Mouse (Mus musculus): Measurements from ENCODE around the gene Map7.
A peak's percentile ranks its signal among the peaks of the same experiment; 100 is the strongest.

The Map7 gene

DNA sequence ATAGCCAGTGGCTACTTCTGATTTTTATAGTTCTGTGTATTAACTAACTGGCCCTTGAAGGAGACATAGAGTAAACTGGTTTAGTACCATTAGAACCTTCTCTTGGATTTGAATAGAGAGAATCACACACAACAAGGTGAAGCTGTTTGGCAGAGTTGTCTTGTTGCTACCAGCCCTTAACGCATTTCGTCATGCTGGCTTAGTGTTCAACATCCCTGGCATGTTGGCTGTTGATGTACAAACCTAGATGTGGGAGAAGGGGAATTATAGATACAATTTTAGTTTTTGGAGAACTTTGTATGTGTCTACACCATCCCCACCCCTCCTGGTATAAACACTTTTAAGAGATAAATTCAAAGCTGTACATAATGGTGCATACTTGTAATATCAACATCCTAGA lies 37.5 kb downstream of the Map7 start:
- DNase-seq (ENCODE audit: low read depth, low spot score), result no peak

DNA sequence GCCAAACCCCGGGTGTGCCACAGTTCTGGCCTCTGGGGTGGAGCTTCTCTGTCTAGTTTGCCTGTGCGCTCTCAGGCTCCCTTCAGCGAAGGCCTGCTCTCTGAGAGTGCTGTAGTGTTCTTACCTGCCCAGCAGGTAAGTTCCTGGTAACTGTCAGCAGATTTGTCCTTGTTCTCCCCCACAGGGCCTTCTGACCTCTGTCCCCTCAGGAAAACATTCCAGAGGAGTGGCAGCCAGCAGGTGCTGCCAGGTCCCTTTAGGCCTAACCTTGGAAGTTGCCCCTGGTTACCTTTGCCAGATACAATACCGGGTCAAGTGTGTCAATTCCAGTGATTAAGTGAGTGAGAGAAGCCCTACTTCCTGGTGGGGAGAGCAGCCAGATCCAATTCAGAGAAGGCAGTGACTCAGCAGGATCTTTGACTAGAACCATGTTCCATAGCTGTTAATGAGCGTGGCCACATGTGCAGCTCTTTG lies 38.6 kb downstream of the Map7 start:
- DNase-seq (ENCODE audit: low read depth, low spot score), result no peak

DNA sequence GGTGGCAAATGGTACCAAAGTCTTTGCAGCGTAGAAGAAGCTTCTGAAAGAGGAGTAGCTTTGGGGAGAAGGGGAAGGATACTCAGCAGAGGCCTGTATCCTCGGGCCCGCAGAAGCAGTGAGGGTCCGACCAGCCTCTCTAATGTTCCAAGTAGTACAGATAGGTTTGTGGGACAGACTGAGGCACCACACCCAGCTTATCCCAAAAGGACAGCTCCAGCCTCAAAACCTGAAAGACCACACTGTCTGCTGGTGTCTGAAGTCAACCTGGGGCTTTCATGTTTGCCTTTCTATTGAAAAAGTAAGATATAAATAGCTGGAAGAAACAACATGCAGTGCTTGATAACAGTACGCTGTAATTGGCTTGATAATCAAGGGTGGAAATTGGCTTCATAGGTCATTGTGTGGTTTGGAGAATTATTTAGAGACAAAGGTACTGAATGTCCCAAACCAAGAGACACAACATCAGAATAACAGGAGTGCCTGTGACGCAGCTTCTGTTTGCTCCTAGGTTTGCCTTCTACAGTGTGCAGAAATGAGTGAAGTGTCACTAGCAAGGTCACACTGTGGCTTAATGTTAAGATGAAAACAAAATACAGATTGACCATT lies 42.0 kb downstream of the Map7 start:
- DNase-seq (ENCODE audit: low read depth, low spot score), result no peak

DNA sequence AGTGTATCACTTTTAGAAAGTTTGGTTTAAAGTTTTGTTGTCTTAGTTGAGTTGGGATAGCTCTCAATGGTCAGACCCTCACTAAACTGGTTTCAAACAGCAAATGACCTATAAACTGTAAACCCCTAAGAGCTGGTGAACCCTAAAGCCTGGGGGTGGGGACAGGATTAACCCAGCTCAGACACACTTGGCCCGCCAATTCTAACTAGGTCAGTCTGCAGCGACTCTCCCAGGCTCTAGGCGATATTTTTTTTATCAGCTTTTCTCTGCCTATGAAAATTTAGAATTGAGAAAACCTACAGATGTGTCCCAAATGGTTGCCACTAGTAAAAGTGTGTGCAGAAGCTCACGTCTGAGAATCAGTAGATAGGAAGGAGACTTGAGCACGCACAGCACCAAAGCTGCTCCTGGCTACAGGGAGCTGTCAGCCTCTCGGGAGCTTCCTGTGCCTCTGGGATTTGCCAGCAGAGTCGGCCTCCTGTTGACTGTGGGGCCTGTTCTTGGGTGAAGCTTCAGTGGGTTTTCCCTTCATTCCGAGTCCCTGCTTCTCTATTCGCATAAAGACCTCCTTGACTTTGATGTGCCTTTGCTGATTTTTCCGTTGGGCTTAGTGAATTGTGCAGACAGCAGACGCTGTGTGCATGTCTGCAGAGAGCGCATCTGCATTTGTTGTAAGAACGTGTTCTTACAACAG lies 46.7 kb downstream of the Map7 start:
- DNase-seq (ENCODE audit: low read depth, low spot score), result no peak

DNA sequence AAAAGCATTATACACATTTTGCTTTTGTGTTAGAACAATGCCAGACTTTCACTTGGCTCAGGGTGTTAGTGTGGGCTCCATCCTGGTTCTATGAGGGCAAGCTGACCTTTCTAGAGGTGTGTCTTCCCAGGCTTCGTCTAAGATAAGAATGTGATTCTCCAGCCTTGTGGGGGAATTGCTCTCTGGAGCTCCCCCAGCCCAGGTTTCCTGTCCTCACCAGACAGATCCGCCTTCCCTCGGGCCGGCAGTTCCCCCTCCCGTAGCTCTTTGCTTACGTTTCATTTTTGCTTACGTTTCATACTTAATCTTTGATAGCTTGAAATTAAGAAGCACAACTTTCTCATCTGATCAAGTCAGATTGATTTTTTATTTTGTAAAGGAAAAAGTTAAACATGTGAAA lies 48.8 kb downstream of the Map7 start:
- no peak for DNase-seq (ENCODE audit: low read depth, low spot score)

DNA sequence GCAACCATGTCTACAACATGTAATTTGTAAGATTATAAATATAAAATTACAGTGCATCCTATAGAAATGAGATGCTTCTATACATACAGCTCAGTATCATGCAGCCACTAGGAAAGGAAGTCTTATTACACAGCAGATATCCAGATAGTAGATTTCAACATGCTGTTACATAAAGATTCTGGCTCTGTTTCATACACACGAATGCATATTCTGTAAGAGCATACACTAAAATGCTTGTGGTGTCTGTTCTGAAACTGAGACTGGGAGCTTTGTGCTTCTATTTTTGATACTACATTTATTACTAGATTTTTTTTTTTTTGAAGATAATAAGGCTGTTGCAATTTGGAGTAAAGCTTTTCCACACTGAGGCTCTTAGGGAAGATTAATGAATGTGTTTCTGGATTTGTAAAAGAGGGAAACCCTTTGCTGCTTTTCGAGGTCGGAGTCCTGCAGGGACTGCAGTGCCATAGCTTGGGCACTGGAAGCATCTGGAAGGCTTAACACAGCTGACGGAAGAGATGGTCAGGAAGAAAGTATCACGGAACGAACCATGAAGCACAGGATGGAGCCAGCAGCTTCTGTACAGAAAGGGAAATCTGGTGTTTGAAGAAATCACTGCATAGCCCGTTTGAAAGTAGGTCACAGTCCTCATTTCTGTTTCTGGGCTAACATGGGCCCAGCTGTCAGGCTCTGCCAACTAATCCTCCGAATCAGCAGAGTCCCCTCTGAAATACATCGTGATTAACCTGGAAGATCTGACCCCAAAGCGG lies 50.9 kb downstream of the Map7 start:
- DNase-seq (ENCODE audit: low read depth, low spot score), result peak; percentile 43

DNA sequence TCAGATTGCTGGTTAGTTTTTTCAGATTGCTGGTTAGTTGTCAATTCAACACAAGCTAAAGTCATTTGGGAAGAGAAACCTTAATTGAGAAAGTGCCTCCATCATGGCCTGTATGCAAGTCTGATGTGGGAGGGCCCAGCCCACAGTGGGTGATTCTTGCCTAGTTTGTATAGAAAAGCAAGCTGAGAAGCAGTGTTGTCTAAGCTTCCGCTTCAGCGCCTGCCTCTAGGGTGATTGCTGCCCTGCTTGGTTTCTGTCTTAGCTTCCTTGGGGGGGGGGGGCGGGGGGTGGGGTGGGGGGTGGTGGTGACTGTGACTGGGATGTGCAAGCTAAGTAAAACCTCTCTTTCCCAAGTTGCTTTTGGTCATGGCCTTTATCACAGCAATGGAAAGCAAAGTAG lies 53.0 kb downstream of the Map7 start:
- DNase-seq (ENCODE audit: low read depth, low spot score), result no peak

DNA sequence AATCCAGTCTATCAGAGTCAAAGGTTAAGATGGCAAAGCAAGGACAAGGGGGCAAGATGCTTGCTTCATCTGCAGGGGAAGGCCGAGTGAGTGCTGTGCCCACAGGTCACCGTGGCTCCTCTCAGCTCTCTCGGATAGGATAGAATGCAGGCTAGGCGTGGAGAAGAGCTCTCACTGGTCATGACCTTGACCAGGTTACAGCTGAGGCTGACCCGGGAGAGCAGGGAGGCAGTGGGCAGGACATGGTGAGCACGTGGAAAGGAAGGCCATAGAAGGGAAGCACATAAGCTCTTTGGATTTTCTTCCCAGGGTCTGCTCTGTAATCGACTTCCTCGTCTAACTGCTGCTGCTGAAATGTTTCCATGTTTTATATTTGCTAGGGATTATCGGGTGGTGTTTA lies 53.9 kb downstream of the Map7 start:
- DNase-seq (ENCODE audit: low read depth, low spot score), result no peak

DNA sequence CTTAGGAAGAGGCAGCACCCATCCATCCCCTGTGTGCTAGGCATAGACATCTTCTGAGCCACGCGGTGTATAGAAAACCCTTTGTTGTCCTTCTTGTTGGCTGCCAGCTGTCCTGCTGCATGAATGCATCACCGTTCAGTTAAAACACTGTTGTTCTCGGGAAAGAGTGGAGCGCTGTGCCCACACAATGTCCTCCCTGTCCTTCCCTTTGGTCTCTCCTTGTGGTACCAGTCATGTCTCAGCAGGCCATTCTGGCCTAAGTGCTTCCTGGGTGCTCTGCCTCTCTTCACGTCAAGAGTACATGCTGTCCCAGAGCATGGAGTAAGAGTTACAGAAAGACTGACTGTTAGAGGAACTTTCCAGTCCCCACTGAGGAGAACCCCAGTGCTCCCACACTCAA lies 54.5 kb downstream of the Map7 start:
- DNase-seq (ENCODE audit: low read depth, low spot score), result peak; percentile 85

DNA sequence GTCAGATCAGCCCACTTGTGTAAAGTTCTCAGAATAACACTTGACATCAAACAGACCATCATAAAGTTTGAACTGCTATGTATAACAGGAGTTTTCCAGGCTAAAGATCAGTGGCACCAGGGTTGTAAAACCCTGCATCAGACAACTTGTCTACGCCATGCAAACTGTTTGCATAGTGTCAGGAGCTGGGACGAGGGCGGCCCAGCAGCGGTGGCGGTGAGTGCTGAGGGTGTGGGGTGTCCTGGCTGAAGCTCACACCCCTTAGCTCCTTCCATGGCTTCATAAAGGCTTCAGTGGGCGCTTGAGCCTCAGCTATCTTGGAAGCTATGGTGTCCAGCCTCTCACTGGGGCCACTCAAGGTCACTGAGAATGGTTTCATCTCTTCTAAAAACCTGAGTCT lies 55.2 kb downstream of the Map7 start:
- no peak for DNase-seq (ENCODE audit: low read depth, low spot score)

DNA sequence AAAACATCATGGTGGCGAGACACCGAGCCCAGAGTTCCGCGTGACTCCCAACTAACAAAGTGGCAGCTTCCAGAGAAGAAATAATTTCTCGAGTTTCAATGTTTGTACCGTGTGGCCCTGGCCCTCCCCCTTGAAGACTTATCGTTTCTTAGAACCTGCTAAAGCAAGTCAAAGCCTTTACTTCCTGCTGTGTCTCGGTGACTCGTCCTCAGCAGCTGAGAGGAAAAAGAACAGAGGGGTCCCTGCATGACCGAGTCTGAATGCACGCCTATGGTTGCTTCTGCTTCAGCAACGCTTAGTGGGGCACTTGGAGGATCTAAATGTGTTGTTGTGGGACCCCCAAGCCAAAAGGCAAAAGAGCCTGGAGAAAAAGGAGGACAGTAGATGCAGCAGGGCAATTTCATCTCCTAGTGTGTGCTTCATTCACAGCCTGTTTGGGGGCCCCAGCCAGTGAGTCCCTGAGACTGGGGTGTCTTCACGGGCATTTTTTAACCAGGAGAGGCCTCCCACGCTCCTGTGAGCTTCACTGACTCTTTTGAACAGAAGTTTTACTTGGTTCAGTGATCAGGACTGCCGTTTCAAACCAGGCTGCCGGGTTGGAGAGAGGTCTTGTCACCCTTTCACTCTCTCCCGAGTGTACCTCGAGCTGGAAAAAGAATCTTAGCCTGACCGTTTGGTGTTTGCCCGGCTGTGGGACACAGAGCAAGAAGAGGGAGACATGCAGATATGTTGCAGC lies 56.6 kb downstream of the Map7 start:
- no peak for DNase-seq (ENCODE audit: low read depth, low spot score)

DNA sequence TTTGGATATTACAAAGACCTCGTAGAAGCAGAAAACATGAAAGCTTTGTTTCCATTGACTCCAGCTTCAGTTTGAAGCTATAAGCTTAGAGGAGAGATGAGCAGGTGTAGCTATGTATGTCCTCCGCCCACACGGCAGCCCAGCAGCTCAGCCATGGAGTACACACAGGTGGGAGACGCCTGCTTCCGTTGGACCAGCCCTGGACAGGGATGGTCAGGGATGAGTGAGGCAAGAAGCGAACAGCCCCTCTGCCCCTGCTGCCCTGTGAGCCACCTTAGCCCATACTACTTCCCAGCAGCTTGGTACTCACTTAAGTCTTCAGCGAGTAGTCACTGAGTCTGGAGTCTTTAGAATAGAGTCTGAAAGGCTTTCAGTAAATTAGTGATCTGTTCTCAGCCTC lies 58.7 kb downstream of the Map7 start:
- DNase-seq (ENCODE audit: low read depth, low spot score), result no peak

DNA sequence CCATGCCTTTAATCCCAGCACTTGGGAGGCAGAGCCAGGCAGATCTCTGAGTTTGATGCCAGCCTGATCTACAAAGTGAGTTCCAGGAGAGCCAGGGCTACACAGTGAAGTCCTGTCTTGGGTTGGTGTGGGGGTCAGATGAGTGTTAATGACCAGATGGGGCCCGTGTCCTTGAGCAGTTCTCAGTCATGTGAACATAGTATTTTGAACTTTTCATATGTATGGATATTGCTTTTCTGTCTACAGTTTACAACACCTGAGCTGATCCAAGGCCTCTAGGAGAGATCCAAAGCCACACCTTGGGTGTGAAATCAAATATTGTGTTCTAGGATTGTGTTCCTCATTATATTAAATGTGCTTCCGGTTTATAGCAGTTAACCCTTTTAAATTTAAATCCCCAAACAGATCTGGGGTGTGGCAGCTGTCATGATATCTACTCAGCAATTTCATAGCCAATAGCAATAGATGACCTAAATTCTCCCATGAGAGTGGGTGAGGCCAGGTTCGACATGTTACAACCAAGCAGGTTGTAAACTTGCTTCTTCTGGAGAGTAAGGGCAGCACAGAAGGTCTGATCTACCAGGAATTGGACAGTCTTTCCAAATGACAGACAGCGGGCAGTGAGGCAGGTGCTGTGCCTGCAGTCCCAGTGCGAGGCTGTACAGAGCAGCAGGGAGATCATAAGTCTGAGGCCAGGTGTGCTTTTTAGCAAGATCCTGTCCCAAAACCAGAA lies 61.5 kb downstream of the Map7 start:
- no peak for DNase-seq (ENCODE audit: low read depth, low spot score)

DNA sequence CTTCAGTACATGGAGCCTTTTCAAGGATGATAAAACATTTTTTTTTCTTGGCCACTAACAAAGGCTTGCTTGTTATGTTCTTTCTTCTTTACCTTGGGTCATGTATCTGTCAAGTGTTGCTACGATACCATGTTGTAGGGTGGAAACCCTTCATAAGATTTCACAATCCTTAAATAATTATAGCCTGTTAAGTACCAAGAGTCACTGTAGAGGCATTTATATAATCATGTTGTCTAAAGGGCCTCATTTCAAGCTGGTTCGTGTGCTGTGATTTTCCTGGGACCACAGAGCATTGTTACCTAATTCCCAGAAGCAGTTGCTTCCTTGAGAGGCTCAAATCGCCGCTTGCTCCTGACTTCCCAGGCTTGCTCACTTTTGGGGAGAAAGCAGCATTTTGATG lies 66.1 kb downstream of the Map7 start:
- DNase-seq (ENCODE audit: low read depth, low spot score), result no peak

DNA sequence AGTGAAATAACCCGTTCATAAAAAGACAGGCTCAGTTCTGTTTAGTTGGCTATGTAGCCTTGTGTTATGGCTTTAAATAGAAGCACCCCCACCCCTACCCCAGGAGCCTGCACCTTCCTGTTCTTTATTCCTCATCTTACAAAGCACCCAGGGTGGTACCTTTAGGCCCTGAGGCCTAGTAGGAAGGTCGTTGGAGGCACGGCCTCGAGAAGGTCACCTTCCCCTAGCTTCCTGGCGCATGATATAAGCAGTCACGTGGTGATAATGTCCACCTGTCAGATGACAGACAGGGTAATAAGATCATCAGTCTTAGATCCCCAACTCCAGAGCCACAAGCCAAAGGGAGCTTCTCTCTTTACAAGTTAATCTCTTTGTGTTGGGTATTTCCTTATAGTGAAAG lies 68.7 kb downstream of the Map7 start:
- DNase-seq (ENCODE audit: low read depth, low spot score), result no peak

DNA sequence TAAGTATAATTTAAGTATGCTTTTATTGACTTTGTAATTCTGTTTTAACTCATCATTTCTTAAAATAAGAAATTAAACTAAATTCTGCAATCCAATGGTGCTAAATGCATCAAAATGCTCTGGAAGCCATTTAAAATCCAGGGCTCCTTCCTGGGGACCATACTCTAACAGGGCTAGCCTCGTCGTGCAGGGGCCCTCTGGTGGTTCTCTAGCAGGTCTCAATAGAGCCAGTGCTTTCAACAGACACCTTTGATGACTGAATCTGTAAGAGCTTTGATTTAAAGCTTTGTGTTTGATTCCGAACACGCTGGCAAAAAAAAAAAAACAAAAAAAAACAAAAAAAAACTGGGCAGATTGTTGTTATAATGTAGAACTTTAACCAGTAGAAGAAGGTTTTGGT lies 70.6 kb downstream of the Map7 start:
- DNase-seq (ENCODE audit: low read depth, low spot score), result no peak

DNA sequence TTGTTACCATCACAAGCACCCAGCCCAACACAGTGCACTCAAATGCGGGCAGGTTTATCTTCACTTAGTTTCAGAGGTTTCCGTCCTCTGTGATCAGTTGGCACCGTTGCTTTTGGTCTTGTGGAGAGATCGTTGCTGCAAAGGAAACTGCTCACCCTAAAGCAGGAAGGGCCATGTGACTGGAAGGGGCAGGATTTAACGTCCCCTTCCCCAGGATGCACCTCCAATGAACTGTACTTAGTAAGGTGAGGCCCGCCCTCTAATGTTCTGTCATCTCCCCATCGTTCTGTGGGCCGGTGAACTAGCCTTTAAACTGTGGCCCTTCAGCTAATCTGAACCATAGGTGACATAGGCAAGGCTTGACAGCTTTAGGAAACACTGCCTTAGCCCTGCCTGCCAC lies 71.3 kb downstream of the Map7 start:
- no peak for DNase-seq (ENCODE audit: low read depth, low spot score)

DNA sequence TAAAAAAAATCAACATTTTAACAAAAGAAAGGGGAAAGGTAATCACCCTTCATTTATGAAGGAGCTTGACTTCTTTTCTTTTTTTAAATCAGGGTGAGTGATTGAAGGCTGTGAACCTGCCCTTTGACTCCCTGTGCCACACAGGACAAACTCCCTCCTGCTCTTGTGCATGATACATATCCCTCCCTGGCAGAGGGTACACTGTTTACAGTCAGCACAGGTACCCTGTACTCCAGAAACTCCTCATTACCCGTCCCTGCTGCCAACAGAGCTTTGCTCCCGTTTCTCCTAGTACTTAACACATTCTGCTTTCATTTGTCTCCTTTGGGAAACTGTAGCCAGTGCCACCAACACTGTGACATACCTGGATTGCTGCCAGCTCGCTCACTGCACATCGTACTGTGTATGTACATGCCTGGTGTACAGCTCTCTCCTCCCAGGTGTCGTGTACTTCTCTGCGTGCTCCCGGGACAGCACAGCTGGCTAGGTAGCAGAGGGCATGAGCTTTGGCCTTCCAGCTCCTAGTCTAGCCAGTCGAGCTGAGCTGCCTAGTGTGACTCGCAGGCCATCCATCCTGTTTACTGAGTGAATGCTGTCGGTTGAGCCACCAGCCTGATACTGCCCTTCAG lies 72.3 kb downstream of the Map7 start:
- DNase-seq (ENCODE audit: low read depth, low spot score), result no peak

DNA sequence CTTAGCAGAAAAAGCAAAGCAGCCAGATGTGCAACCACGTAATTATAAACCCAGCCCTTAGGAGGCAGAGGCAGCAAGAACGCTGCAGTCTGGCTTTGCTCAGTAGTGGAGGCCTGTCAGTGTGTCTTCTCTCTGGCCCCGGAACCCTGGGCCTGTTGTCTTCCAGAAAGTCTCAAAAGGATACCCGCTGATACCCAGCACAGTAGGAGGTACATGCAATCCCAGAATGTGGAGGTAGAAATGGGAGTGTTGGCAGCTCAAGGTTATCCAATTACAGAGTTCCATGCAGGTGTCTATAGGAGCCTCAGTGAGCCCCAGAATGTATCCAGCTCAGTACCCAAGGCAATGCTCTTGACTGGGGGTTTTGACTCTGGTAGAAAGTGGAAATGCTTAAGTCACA lies 73.7 kb downstream of the Map7 start:
- DNase-seq (ENCODE audit: low read depth, low spot score), result no peak

DNA sequence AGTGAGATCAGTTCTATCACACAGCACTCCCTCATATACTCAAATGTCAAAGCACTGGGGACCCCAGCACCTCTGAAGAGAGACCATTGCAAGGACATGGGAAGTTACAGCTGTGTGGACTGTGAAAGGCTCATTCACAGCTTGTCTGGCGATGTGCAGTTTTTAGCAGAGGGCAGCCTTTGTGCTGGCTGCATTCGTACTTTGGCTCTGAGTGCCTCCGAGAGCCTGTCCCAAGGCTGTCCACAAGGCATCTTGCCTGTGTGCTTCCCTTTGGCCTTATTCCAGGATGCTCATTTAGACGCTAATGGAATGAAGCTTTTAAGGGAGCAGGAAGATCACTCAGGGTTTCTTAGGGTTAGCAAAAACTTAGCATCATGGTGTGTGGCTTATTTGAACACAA lies 78.5 kb downstream of the Map7 start:
- peak; percentile 22 for DNase-seq (ENCODE audit: low read depth, low spot score)

DNA sequence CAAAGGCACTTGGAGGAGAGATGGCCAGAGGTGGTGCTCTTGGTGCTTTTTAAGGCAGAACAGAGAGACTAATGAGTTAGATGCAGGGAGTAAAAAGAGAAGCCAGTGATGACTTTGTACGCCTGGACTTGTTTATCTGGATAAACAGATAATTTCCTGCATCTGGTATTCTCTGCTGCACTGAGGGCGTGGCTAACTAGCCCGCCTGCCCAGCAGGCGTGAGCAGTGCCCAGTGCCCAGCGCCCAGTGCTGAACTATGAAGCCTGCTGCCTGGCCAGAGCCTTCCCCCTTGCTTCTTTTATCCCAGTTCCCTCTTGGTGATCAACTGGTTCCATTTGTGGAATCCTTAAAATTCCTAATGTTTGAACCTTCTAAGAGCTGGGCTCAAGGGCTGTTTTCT lies 81.8 kb downstream of the Map7 start:
- DNase-seq (ENCODE audit: low read depth, low spot score), result no peak
